Mouse (Mus musculus): Measurements from ENCODE around the gene Akna. TPM values are rescaled to one million over a fixed set of nuclear protein-coding genes. Genes with fewer than 3 reads are reported as not detected.

Akna gene
- polyA plus RNA-seq, 1 experiment from 2014 or later = 5.4 TPM

- Histone ChIP-seq H3K9me3 (replicated peaks) (no peaks in the 10 kb centered on the region), H3K27ac (no peak overlapping the region), H3K27me3 (replicated peaks) (no peaks in the 10 kb centered on the region), H3K4me3 (no peak overlapping the region), H3K4me1 (no peaks in the 10 kb centered on the region; the same call in 1 of the 2 replicates), H3K9ac (no peak overlapping the region), H3K36me3 (no peaks in the 10 kb centered on the region), H3K4me2 (no peak overlapping the region)
- 54% methylated on average over 8 of the region's 8 CpGs for WGBS (ENCODE audit: insufficient replicate concordance)
- ATAC-seq = no peak
These were observed 23.2 kb upstream of the Akna start for GRCm38 (mm10) chr4:63426308-63426707.

- no peaks in the 10 kb centered on the region for H3K9me3 ChIP-seq (replicated peaks)
- H3K9ac ChIP-seq = no peak overlapping the region
- WGBS (ENCODE audit: insufficient replicate concordance) = 16% methylated on average over 5 of the region's 5 CpGs
- no peaks in the 10 kb centered on the region for H3K36me3 ChIP-seq
- H3K4me2 ChIP-seq = no peak overlapping the region
- no peaks in the 10 kb centered on the region for H3K27me3 ChIP-seq (replicated peaks)
- no peak for ATAC-seq
- H3K4me1 ChIP-seq = no peaks in the 10 kb centered on the region; the same call in 1 of the 2 replicates
- H3K27ac ChIP-seq = no peak overlapping the region
- no peak overlapping the region for H3K4me3 ChIP-seq
These were observed 20.7 kb upstream of the Akna start for GRCm38 (mm10) chr4:63423811-63424210.

GRCm38 (mm10) chr4:63423231-63423630 lies 20.1 kb upstream of the Akna start:
- H3K27ac ChIP-seq = no peak overlapping the region
- WGBS (ENCODE audit: insufficient replicate concordance) = 31% methylated on average over 1 of the region's 1 CpGs
- H3K9ac ChIP-seq = no peak overlapping the region
- H3K4me3 ChIP-seq = no peak overlapping the region
- ATAC-seq = no peak
- H3K4me1 ChIP-seq = no peaks in the 10 kb centered on the region; the same call in 1 of the 2 replicates
- H3K9me3 ChIP-seq (replicated peaks) = no peaks in the 10 kb centered on the region
- no peak overlapping the region for H3K4me2 ChIP-seq
- no peaks in the 10 kb centered on the region for H3K36me3 ChIP-seq
- no peaks in the 10 kb centered on the region for H3K27me3 ChIP-seq (replicated peaks)

GRCm38 (mm10) chr4:63420143-63420920 lies 17.2 kb upstream of the Akna start:
- no peak for ATAC-seq
- peaks cover 12% of the 10 kb centered on the region for H3K27me3 ChIP-seq (replicated peaks)
- H3K4me1 ChIP-seq = peaks cover 4% of the 10 kb centered on the region; the same call in 1 of the 2 replicates
- no peaks in the 10 kb centered on the region for H3K36me3 ChIP-seq
- no peak overlapping the region for H3K27ac ChIP-seq
- no peak overlapping the region for H3K4me2 ChIP-seq
- H3K9me3 ChIP-seq (replicated peaks) = no peaks in the 10 kb centered on the region
- no peak overlapping the region for H3K4me3 ChIP-seq
- H3K9ac ChIP-seq = no peak overlapping the region
- 60% methylated on average over 14 of the region's 14 CpGs for WGBS (ENCODE audit: insufficient replicate concordance)

GRCm38 (mm10) chr4:63418270-63418669 lies 15.1 kb upstream of the Akna start:
- 71% methylated on average over 11 of the region's 11 CpGs for WGBS (ENCODE audit: insufficient replicate concordance)
- H3K9me3 ChIP-seq (replicated peaks) = no peaks in the 10 kb centered on the region
- no peak overlapping the region for H3K4me3 ChIP-seq
- no peak overlapping the region for H3K27ac ChIP-seq
- H3K27me3 ChIP-seq (replicated peaks) = peaks cover 12% of the 10 kb centered on the region
- no peak overlapping the region for H3K4me2 ChIP-seq
- H3K9ac ChIP-seq = no peak overlapping the region
- ATAC-seq = no peak
- no peaks in the 10 kb centered on the region for H3K36me3 ChIP-seq
- 0 out of 2 replicates have a peak, but pooled peaks cover 4% of the 10 kb centered on the region for H3K4me1 ChIP-seq

- Histone ChIP-seq H3K27ac (no peak overlapping the region), H3K9me3 (replicated peaks) (no peaks in the 10 kb centered on the region), H3K9ac (no peak overlapping the region), H3K4me2 (no peak overlapping the region), H3K4me3 (no peak overlapping the region), H3K4me1 (0 out of 2 replicates have a peak, but pooled peaks cover 4% of the 10 kb centered on the region), H3K27me3 (replicated peaks) (peaks cover 12% of the 10 kb centered on the region), H3K36me3 (no peaks in the 10 kb centered on the region)
- WGBS (ENCODE audit: insufficient replicate concordance) = 23% methylated on average over 9 of the region's 9 CpGs
- ATAC-seq = no peak
These were observed 14.3 kb upstream of the Akna start for GRCm38 (mm10) chr4:63417318-63417957.

GRCm38 (mm10) chr4:63414951-63415350 lies 11.8 kb upstream of the Akna start:
- 61% methylated on average over 5 of the region's 5 CpGs for WGBS (ENCODE audit: insufficient replicate concordance)
- H3K27ac ChIP-seq = no peak overlapping the region
- H3K4me2 ChIP-seq = no peak overlapping the region
- H3K4me1 ChIP-seq = peaks cover 17% of the 10 kb centered on the region
- no peaks in the 10 kb centered on the region for H3K36me3 ChIP-seq
- no peak overlapping the region for H3K4me3 ChIP-seq
- no peaks in the 10 kb centered on the region for H3K9me3 ChIP-seq (replicated peaks)
- H3K9ac ChIP-seq = no peak overlapping the region
- ATAC-seq = no peak
- peaks cover 12% of the 10 kb centered on the region for H3K27me3 ChIP-seq (replicated peaks)

- Histone ChIP-seq H3K9ac (no peak overlapping the region), H3K27me3 (replicated peaks) (peaks cover 14% of the 10 kb centered on the region), H3K4me2 (peak overlapping the region; percentile 98; the same call in 1 of the 2 replicates), H3K36me3 (no peaks in the 10 kb centered on the region), H3K4me1 (peaks cover 48% of the 10 kb centered on the region), H3K27ac (no peak overlapping the region), H3K9me3 (replicated peaks) (no peaks in the 10 kb centered on the region), H3K4me3 (no peak overlapping the region)
- WGBS (ENCODE audit: insufficient replicate concordance) = 59% methylated on average over 5 of the region's 5 CpGs
- no peak for ATAC-seq
These were observed 8.1 kb upstream of the Akna start for GRCm38 (mm10) chr4:63411222-63411621.

GRCm38 (mm10) chr4:63410583-63410934 lies 7.4 kb upstream of the Akna start:
- Histone ChIP-seq H3K4me3 (peak overlapping the region; percentile 64), H3K9ac (peak overlapping the region; percentile 58), H3K4me2 (peak overlapping the region; percentile 98), H3K4me1 (peaks cover 54% of the 10 kb centered on the region), H3K36me3 (no peaks in the 10 kb centered on the region), H3K9me3 (replicated peaks) (no peaks in the 10 kb centered on the region), H3K27ac (peak overlapping the region; percentile 54; the same call in 1 of the 2 replicates), H3K27me3 (replicated peaks) (peaks cover 12% of the 10 kb centered on the region; the same call in 1 of the 2 replicates)
- peak; percentile 91 for ATAC-seq
- 4% methylated on average over 19 of the region's 19 CpGs for WGBS (ENCODE audit: insufficient replicate concordance)

- WGBS (ENCODE audit: insufficient replicate concordance) = 1% methylated on average over 39 of the region's 39 CpGs
- Histone ChIP-seq H3K9ac (peak overlapping the region; percentile 58), H3K36me3 (no peaks in the 10 kb centered on the region), H3K9me3 (replicated peaks) (no peaks in the 10 kb centered on the region), H3K27ac (peak overlapping the region; percentile 54; the same call in 1 of the 2 replicates), H3K27me3 (replicated peaks) (peaks cover 12% of the 10 kb centered on the region; the same call in 1 of the 2 replicates), H3K4me3 (peak overlapping the region; percentile 64), H3K4me1 (peaks cover 59% of the 10 kb centered on the region), H3K4me2 (peak overlapping the region; percentile 98)
- ATAC-seq = peak; percentile 79
These were observed 6.9 kb upstream of the Akna start for GRCm38 (mm10) chr4:63409908-63410582.

- H3K27ac ChIP-seq = no peak overlapping the region
- WGBS (ENCODE audit: insufficient replicate concordance) = 8% methylated on average over 18 of the region's 18 CpGs
- peak overlapping the region; percentile 58 for H3K9ac ChIP-seq
These were observed 6.3 kb upstream of the Akna start for GRCm38 (mm10) chr4:63409317-63409907.

More at GRCm38 (mm10) chr4:63409317-63409907, 6.3 kb upstream of the Akna start:
- Histone ChIP-seq H3K9me3 (replicated peaks) (no peaks in the 10 kb centered on the region), H3K36me3 (no peaks in the 10 kb centered on the region), H3K4me2 (peak overlapping the region; percentile 98), H3K4me3 (peak overlapping the region; percentile 64), H3K4me1 (peaks cover 66% of the 10 kb centered on the region), H3K27me3 (replicated peaks) (peaks cover 12% of the 10 kb centered on the region; the same call in 1 of the 2 replicates)
- ATAC-seq = no peak

Data from liver, embryonic 12.5 days (tissue).